ENCODE assay signal across 20 mouse cellular contexts in genomic region chr19:59932085-59932484, GRCm38 (mm10). TPM values are rescaled to one million over a fixed set of nuclear protein-coding genes. Genes with fewer than 3 reads are reported as not detected.
A peak's percentile ranks its signal among the peaks of the same experiment; 100 is the strongest.
DNase-seq lines count a peak whose midpoint lies in the region; ATAC-seq and TF ChIP-seq lines count a peak whose summit lies in the region.
"Had no signal": no experiment of that assay in that cellular context is flagged by ENCODE, and none has a peak within 500 bp of the region (broad histone marks: within the 10 kb centered on the region; RNA-seq: fewer than 3 reads in every experiment).

No protein-coding gene starts in this region.

- no peaks in the 10 kb centered on the region for H3K36me3 ChIP-seq in forebrain, embryonic 14.5 days (ENCODE audit: control insufficient read depth, insufficient read depth, low read length)
- H3K36me3 ChIP-seq in forebrain, embryonic 12.5 days (replicated peaks): peaks cover 6% of the 10 kb centered on the region; the same call in 1 of the 2 replicates
- H3K36me3 ChIP-seq: heart, embryonic 10.5 days; heart, embryonic 15.5 days had no signal

- no peak overlapping the region for H3K27ac ChIP-seq in forebrain, embryonic 14.5 days (ENCODE audit: low read depth, low read length)
- H3K27ac ChIP-seq in forebrain, embryonic 12.5 days: no peak overlapping the region
- no peak overlapping the region for H3K27ac ChIP-seq in gastrocnemius, adult 2 months
- H3K27ac ChIP-seq: embryonic facial prominence, embryonic 13.5 days; heart, embryonic 10.5 days; heart, embryonic 15.5 days; hindbrain, embryonic 13.5 days; hindbrain, postnatal 0 days had no signal

- TF ChIP-seq CTCF in gastrocnemius, adult 2 months (IDR thresholded peaks at IDR 0.05): no peak

- H3K9me3 ChIP-seq in forebrain, embryonic 14.5 days (replicated peaks; ENCODE audit: control insufficient read depth, low read length): no peaks in the 10 kb centered on the region
- H3K9me3 ChIP-seq in forebrain, embryonic 12.5 days: no peaks in the 10 kb centered on the region
- H3K9me3 ChIP-seq: embryonic facial prominence, embryonic 13.5 days; forebrain, embryonic 13.5 days; heart, embryonic 10.5 days; heart, embryonic 15.5 days; hindbrain, embryonic 13.5 days had no signal

- H3K4me3 ChIP-seq in forebrain, embryonic 14.5 days (ENCODE audit: low read depth, low read length): no peak overlapping the region
- no peak overlapping the region for H3K4me3 ChIP-seq in forebrain, embryonic 12.5 days (replicated peaks)
- H3K4me3 ChIP-seq in gastrocnemius, adult 2 months: no peak overlapping the region
- H3K4me3 ChIP-seq: embryonic facial prominence, embryonic 13.5 days; forebrain, embryonic 13.5 days; heart, embryonic 10.5 days; heart, embryonic 15.5 days; hindbrain, embryonic 13.5 days had no signal

- H3K27me3 ChIP-seq in forebrain, embryonic 14.5 days (replicated peaks; ENCODE audit: control insufficient read depth, insufficient read depth, low read length): no peaks in the 10 kb centered on the region
- H3K27me3 ChIP-seq in forebrain, embryonic 12.5 days: no peaks in the 10 kb centered on the region
- H3K27me3 ChIP-seq: embryonic facial prominence, embryonic 13.5 days; forebrain, embryonic 13.5 days; heart, embryonic 15.5 days; hindbrain, embryonic 13.5 days; Patski had no signal

- H3K4me2 ChIP-seq in forebrain, embryonic 14.5 days (ENCODE audit: low read length): no peak overlapping the region
- no peak overlapping the region for H3K4me2 ChIP-seq in forebrain, embryonic 12.5 days
- H3K4me2 ChIP-seq: embryonic facial prominence, embryonic 13.5 days; forebrain, embryonic 13.5 days; heart, embryonic 15.5 days; hindbrain, embryonic 13.5 days had no signal

- DNase-seq in forebrain, embryonic 14.5 days (ENCODE audit: low spot score): peak; percentile 54
- peak; percentile 41 for DNase-seq in cerebellum, adult 11-12 months
- peak; percentile 67 for DNase-seq in cerebellum, adult 9-10 months
- peak; percentile 39 to 43 for DNase-seq in cerebellum, postnatal 25 days
- no peak for DNase-seq in lung, adult 18-20 months
- DNase-seq in gastrocnemius, adult 2 months: no peak
- DNase-seq: adrenal gland, postnatal 25 days; heart, adult 18-20 months; heart, postnatal 14 days; kidney, adult 11 months had no signal

- intact Hi-C loops in gastrocnemius, adult 2 months (cut with DNase I): no loop called here

- 60% methylated on average over 10 of the region's 10 CpGs for WGBS in forebrain, embryonic 14.5 days
- 91% methylated on average over 10 of the region's 10 CpGs for WGBS in forebrain, embryonic 12.5 days

- ATAC-seq in forebrain, embryonic 14.5 days: no peak
- ATAC-seq in forebrain, embryonic 12.5 days (ENCODE audit: low FRiP score): no peak
- ATAC-seq in megakaryocyte-erythroid progenitor cell, adult 5-6 weeks (replicated peaks; ENCODE audit: low FRiP score, low TSS enrichment, poor library complexity, severe bottlenecking): no peak
- ATAC-seq: activated CD4-positive, CD25-positive, alpha-beta regulatory T cell, adult 4 months; forebrain, embryonic 13.5 days; hindbrain, postnatal 0 days; Patski had no signal

- no peaks in the 10 kb centered on the region for H3K4me1 ChIP-seq in forebrain, embryonic 14.5 days (ENCODE audit: control insufficient read depth, insufficient read depth, low read length)
- H3K4me1 ChIP-seq in forebrain, embryonic 12.5 days: 0 out of 2 replicates have a peak, but pooled peaks cover 2% of the 10 kb centered on the region
- H3K4me1 ChIP-seq: embryonic facial prominence, embryonic 13.5 days; heart, embryonic 10.5 days; heart, embryonic 15.5 days; hindbrain, embryonic 13.5 days had no signal

- H3K9ac ChIP-seq in forebrain, embryonic 14.5 days (ENCODE audit: low read length): no peak overlapping the region
- H3K9ac ChIP-seq in forebrain, embryonic 12.5 days: no peak overlapping the region
- H3K9ac ChIP-seq: embryonic facial prominence, embryonic 13.5 days; forebrain, embryonic 13.5 days; heart, embryonic 15.5 days; hindbrain, embryonic 13.5 days had no signal

RNA-seq across cellular contexts. Expression of gene Rab11fip2, which starts 11.4 kb away (rescaled TPM):
- 11.6 and 13.8 TPM in 2 replicates for polyA plus RNA-seq in forebrain, embryonic 14.5 days (2014; fragmentation: Nextera tagmentation; extraction: Ambion mirVana)
- 7.4 and 8.5 TPM in 2 replicates for polyA plus RNA-seq in forebrain, embryonic 12.5 days (2016; fragmentation: Nextera tagmentation; extraction: Ambion mirVana)
- total RNA-seq in gastrocnemius, adult 2 months (2021): 10 to 100 TPM; 12.0 to 13.8 TPM
- total RNA-seq in megakaryocyte-erythroid progenitor cell, adult 5-6 weeks (2014; fragmentation: Nextera tagmentation): 5.6 and 10.9 TPM in 2 replicates
- total RNA-seq in megakaryocyte-erythroid progenitor cell, adult 5-6 weeks (2017): 9.3 and 14.4 TPM in 2 replicates

Comparison
In these comparisons a context has a peak if more than half of its experiments do, and no peak if none do; other contexts are left out.
1. DNase-seq: peak in forebrain, embryonic 14.5 days (single experiment), cerebellum, adult 11-12 months (single experiment), cerebellum, adult 9-10 months (single experiment) and cerebellum, postnatal 25 days (2 of 2); none in lung, adult 18-20 months (0 of 2) and gastrocnemius, adult 2 months (single experiment).